In the genomic region with DNA sequence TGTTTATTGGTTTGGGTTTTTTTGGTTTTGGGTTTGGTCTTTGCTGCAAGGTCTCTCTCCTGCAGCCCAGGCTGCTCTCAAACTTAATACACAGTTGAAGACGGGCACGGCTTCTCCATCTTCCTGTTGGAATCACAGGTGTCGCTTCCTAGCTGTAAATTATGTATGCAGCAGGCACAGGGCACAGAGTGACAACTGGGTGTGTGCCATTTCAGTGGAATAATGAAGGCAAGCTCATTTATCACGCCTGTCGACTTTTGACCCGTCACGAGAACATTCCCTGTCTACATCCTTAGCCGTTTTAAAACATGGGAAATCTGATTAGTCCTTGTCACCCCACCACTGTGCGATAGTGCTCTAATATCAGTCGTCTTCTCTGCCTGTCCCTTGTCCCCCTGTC, we compare ENCODE assay signal across 22 mouse cellular contexts. TPM values are rescaled to one million over a fixed set of nuclear protein-coding genes. Genes with fewer than 3 reads are reported as not detected.
A peak's percentile ranks its signal among the peaks of the same experiment; 100 is the strongest.
DNase-seq lines count a peak whose midpoint lies in the region; ATAC-seq lines count a peak whose summit lies in the region.
"Had no signal": no experiment of that assay in that cellular context is flagged by ENCODE, and none has a peak within 500 bp of the region (broad histone marks: within the 10 kb centered on the region; RNA-seq: fewer than 3 reads in every experiment).

No protein-coding gene starts in this region.

- 61% methylated on average over 10 of the region's 10 CpGs for WGBS in kidney, embryonic 14.5 days
- WGBS in kidney, embryonic 15.5 days, result 55% methylated on average over 10 of the region's 10 CpGs

- ATAC-seq in kidney, embryonic 14.5 days (ENCODE audit: low FRiP score, low TSS enrichment), result no peak
- ATAC-seq in kidney, embryonic 15.5 days (replicated peaks; ENCODE audit: low FRiP score), result no peak
- ATAC-seq: CD4-positive, CD25-positive, alpha-beta regulatory T cell, adult 4 months; forebrain, embryonic 16.5 days had no signal

- H3K36me3 ChIP-seq in kidney, embryonic 14.5 days (ENCODE audit: control insufficient read depth, insufficient read depth, low read length), result no peaks in the 10 kb centered on the region
- no peaks in the 10 kb centered on the region for H3K36me3 ChIP-seq in kidney, embryonic 15.5 days
- H3K36me3 ChIP-seq: embryonic facial prominence, embryonic 13.5 days; forebrain, embryonic 12.5 days; heart, embryonic 10.5 days; hindbrain, embryonic 15.5 days had no signal

- H3K27ac ChIP-seq in kidney, embryonic 14.5 days (ENCODE audit: low read depth, low read length), result no peak overlapping the region
- no peak overlapping the region for H3K27ac ChIP-seq in kidney, embryonic 15.5 days
- H3K27ac ChIP-seq: embryonic facial prominence, embryonic 13.5 days; forebrain, embryonic 12.5 days; heart, embryonic 10.5 days; hindbrain, embryonic 15.5 days had no signal

- H3K9me3 ChIP-seq in kidney, embryonic 14.5 days (ENCODE audit: control insufficient read depth, low read length), result no peaks in the 10 kb centered on the region
- H3K9me3 ChIP-seq in kidney, embryonic 15.5 days (replicated peaks), result no peaks in the 10 kb centered on the region
- H3K9me3 ChIP-seq: embryonic facial prominence, embryonic 13.5 days; forebrain, embryonic 12.5 days; heart, embryonic 10.5 days; hindbrain, embryonic 15.5 days had no signal

- H3K4me2 ChIP-seq in kidney, embryonic 14.5 days (replicated peaks; ENCODE audit: low read depth, low read length), result no peak overlapping the region
- no peak overlapping the region for H3K4me2 ChIP-seq in kidney, embryonic 15.5 days
- H3K4me2 ChIP-seq: embryonic facial prominence, embryonic 13.5 days; forebrain, embryonic 12.5 days; hindbrain, embryonic 15.5 days had no signal

- peaks cover 30% of the 10 kb centered on the region for H3K4me1 ChIP-seq in kidney, embryonic 14.5 days (ENCODE audit: control insufficient read depth, insufficient read depth, low read length)
- H3K4me1 ChIP-seq in kidney, embryonic 15.5 days, result peaks cover 45% of the 10 kb centered on the region

- no peak overlapping the region for H3K4me3 ChIP-seq in kidney, embryonic 14.5 days (ENCODE audit: low read length)
- no peak overlapping the region for H3K4me3 ChIP-seq in kidney, embryonic 15.5 days (replicated peaks)
- H3K4me3 ChIP-seq: embryonic facial prominence, embryonic 13.5 days; forebrain, embryonic 12.5 days; heart, embryonic 10.5 days; hindbrain, embryonic 15.5 days had no signal

- H3K9ac ChIP-seq in kidney, embryonic 14.5 days (ENCODE audit: low read depth, low read length), result no peak overlapping the region
- no peak overlapping the region for H3K9ac ChIP-seq in kidney, embryonic 15.5 days
- H3K9ac ChIP-seq: embryonic facial prominence, embryonic 13.5 days; forebrain, embryonic 12.5 days; hindbrain, embryonic 15.5 days had no signal

- DNase-seq in cerebellum, adult 9-11 months, result peak; percentile 53
- DNase-seq in cerebellum, adult 18-20 months, result no peak
- peak; percentile 35 for DNase-seq in kidney, adult 11 months
- peak; percentile 33 for DNase-seq in kidney, postnatal 14 days
- DNase-seq in thymus, postnatal 10 days (ENCODE audit: low spot score in 2 of 2), result no peak
- DNase-seq: adrenal gland, adult 8-10 months; B cell, adult 2 months; cerebellum, adult 11 months; cerebellum, adult 9-10 months; cerebellum, postnatal 36 days; gastrocnemius, postnatal 10 days; heart, adult 18-20 months; heart, postnatal 10 days; heart, postnatal 4 days had no signal

- H3K27me3 ChIP-seq in kidney, embryonic 14.5 days (ENCODE audit: control insufficient read depth, insufficient read depth, low read length), result no peaks in the 10 kb centered on the region
- no peaks in the 10 kb centered on the region for H3K27me3 ChIP-seq in kidney, embryonic 15.5 days
- H3K27me3 ChIP-seq: embryonic facial prominence, embryonic 13.5 days; forebrain, embryonic 12.5 days; hindbrain, embryonic 15.5 days had no signal

RNA-seq across cellular contexts. Expression of gene Sh3glb2, which starts 1.5 kb away (rescaled TPM):
- 69.4 and 70.9 TPM in 2 replicates for polyA plus RNA-seq in kidney, embryonic 14.5 days (2014; fragmentation: Nextera tagmentation; extraction: Ambion mirVana)
- 74.2 and 87.7 TPM in 2 replicates for polyA plus RNA-seq in kidney, embryonic 15.5 days (2015; fragmentation: Nextera tagmentation; extraction: Ambion mirVana)

RNA-seq across cellular contexts. Expression of gene Miga2, which starts 3.4 kb away (rescaled TPM):
- 14.5 and 25.0 TPM in 2 replicates for polyA plus RNA-seq in kidney, embryonic 14.5 days (2014; fragmentation: Nextera tagmentation; extraction: Ambion mirVana)
- polyA plus RNA-seq in kidney, embryonic 15.5 days (2015; fragmentation: Nextera tagmentation; extraction: Ambion mirVana), result 26.4 and 28.8 TPM in 2 replicates

RNA-seq across cellular contexts. Expression of gene Dolpp1, which starts 31.4 kb away (rescaled TPM):
- polyA plus RNA-seq in kidney, embryonic 14.5 days (2014; fragmentation: Nextera tagmentation; extraction: Ambion mirVana), result 31.0 and 34.7 TPM in 2 replicates
- polyA plus RNA-seq in kidney, embryonic 15.5 days (2015; fragmentation: Nextera tagmentation; extraction: Ambion mirVana), result 36.9 and 37.7 TPM in 2 replicates

RNA-seq across cellular contexts. Expression of gene Crat, which starts 55.0 kb away (rescaled TPM):
- 21.4 and 30.6 TPM in 2 replicates for polyA plus RNA-seq in kidney, embryonic 14.5 days (2014; fragmentation: Nextera tagmentation; extraction: Ambion mirVana)
- 27.2 and 30.9 TPM in 2 replicates for polyA plus RNA-seq in kidney, embryonic 15.5 days (2015; fragmentation: Nextera tagmentation; extraction: Ambion mirVana)

RNA-seq across cellular contexts. Expression of gene Ptpa, which starts 55.2 kb away (rescaled TPM):
- 92.3 and 96.0 TPM in 2 replicates for polyA plus RNA-seq in kidney, embryonic 14.5 days (2014; fragmentation: Nextera tagmentation; extraction: Ambion mirVana)
- 162 and 175 TPM in 2 replicates for polyA plus RNA-seq in kidney, embryonic 15.5 days (2015; fragmentation: Nextera tagmentation; extraction: Ambion mirVana)

Comparison
In these comparisons a context has a peak if more than half of its experiments do, and no peak if none do; other contexts are left out.
1. DNase-seq: peak in cerebellum, adult 9-11 months (single experiment), kidney, adult 11 months (single experiment) and kidney, postnatal 14 days (single experiment); none in cerebellum, adult 18-20 months (0 of 2) and thymus, postnatal 10 days (0 of 2).